Mouse (Mus musculus): ENCODE measurements around the gene Acot9. TPM values are rescaled to one million over a fixed set of nuclear protein-coding genes. Genes with fewer than 3 reads are reported as not detected.

Gene Acot9
- polyA plus RNA-seq (2012; ENCODE audit: low replicate concordance) = 0.99 and 9.0 TPM in 2 replicates

DNA sequence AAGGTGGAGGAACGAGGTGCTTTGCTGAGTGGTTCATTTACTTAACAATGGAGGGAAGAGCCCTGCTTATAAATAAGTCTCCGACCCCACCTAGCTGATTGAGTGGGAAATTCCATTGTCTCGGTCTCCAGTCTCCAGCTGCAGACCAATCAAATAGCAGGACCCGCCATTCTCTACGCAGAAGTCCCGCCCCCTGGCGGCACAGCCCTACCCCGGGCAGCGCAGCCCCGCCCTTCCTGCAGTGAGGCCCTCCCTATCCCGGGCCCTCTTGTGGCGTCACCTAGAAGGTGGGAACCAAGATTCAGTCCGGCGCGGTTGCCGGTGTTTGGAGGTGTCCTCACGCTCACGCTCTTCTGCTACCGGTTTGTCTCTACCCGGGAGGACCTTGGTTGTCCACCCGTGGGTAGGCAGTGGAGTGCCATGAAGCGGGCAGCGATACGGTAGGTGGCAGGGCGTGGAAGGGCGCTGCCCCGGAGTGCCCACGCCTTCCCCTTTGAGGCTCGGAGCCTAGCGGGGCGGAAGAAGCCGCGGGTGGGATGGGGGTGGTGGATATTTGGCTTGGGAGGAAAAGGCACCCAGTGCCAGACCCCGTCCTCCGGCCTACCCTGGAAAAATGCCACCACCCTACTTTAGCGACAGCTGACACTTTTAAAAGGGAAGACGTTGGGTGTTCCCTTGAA lies at the start of gene Acot9:
TSS of gene Acot9 (plus strand) at position 209 of the 680 bp plus-strand sequence.

GRCm38 (mm10) chrX:155216271-155216670 lies 46.0 kb upstream of the Acot9 start, which contains the start of gene Sat1:
Sat1 (minus strand) TSS chrX:155216449.

GRCm38 (mm10) chrX:155340654-155341053 lies 78.4 kb downstream of the Acot9 start, which contains the start of gene Prdx4:
Prdx4 (minus strand) TSS chrX:155340754.

Other genes starting within 250 kb of the Acot9 start
- gene Magea5, start 199.3 kb upstream of the Acot9 start, polyA plus RNA-seq (2012; ENCODE audit: low replicate concordance) = not detected in 2 replicates
- not detected in 2 replicates for gene Magea1, start 172.7 kb upstream of the Acot9 start, polyA plus RNA-seq (2012; ENCODE audit: low replicate concordance)
- gene Magea2, start 168.8 kb upstream of the Acot9 start, polyA plus RNA-seq (2012; ENCODE audit: low replicate concordance) = not detected in 2 replicates
- gene Cldn34b2, start 134.0 kb upstream of the Acot9 start, polyA plus RNA-seq (2012; ENCODE audit: low replicate concordance) = not detected in 2 replicates
- 57.2 and 211 TPM in 2 replicates for gene Sat1, start 46.0 kb upstream of the Acot9 start, polyA plus RNA-seq (2012; ENCODE audit: low replicate concordance)
- gene Prdx4, start 78.3 kb downstream of the Acot9 start, polyA plus RNA-seq (2012; ENCODE audit: low replicate concordance) = 13.3 and 30.7 TPM in 2 replicates